Mouse (Mus musculus) fibroblast of lung, adult 2 months (primary cell): Measurements from ENCODE around the gene Cc2d2b.

Experiments used
- DNase-seq: peaks from one replicate; pipeline ENCODE4 v3.0.0-alpha.2; 2011; ENCODE audit warnings: low read depth

Cc2d2b gene

DNA sequence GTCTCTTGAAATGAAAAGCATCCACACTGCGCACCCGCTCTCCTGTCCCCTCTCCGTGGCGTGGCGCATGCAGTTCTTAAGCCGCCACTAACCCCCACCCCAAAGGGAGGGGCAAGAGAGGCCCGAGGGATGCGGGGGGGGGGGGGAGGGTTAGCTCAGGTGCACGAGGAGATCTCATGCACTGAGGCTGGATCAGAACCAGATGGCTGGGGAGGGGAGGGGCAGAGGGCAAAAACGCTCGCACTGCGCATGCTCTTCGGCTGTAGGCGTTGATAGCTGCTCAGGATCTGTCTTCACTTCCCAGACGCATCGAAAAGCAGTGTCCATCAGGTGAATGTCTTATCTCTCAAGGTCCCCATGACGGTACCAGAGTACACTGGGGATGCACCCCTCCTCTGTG, at the start of gene Cc2d2b:
Gene Cc2d2b (plus strand): TSS at position 195 of the 400 bp plus-strand sequence.
- no peak for DNase-seq

DNA sequence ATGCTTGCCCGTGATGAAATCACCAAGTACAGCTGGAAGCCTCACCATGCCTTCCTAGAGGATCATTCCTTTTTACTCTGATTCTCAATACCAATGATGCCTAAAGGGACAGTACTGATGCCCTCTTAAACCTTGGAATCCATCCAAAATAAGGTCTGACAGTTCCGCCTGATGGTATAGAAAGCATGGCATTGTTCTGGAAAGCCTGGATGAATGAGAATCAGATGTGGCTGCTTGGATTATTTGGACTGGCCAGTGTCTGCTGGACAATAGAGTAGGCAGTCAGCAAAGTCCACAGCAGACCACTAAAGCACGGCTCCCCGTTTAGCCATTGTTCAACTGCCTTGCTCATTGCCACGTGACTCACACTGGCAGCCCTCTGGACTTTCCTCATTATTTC, 48.7 kb upstream of the Cc2d2b start:
- DNase-seq = no peak

DNA sequence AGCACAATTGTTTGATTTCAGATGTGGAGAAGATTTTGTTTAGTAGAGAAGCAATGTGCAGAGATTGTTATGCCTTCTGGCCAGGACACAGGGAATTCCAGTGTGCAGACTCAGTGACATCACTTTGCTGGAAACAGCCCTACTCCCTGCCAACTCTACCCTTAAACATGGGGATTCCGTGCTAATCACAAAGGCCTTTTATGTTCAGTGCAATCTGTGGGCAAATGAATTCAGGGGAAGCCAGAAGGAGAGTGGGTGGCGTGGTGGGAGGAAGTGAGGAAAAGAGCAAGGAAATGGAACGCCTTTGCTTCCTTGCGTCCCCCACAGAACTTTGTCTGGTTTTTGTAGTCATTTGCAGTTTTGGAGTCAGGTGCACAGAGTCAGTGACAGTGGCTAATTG, 46.1 kb upstream of the Cc2d2b start:
- no peak for DNase-seq

DNA sequence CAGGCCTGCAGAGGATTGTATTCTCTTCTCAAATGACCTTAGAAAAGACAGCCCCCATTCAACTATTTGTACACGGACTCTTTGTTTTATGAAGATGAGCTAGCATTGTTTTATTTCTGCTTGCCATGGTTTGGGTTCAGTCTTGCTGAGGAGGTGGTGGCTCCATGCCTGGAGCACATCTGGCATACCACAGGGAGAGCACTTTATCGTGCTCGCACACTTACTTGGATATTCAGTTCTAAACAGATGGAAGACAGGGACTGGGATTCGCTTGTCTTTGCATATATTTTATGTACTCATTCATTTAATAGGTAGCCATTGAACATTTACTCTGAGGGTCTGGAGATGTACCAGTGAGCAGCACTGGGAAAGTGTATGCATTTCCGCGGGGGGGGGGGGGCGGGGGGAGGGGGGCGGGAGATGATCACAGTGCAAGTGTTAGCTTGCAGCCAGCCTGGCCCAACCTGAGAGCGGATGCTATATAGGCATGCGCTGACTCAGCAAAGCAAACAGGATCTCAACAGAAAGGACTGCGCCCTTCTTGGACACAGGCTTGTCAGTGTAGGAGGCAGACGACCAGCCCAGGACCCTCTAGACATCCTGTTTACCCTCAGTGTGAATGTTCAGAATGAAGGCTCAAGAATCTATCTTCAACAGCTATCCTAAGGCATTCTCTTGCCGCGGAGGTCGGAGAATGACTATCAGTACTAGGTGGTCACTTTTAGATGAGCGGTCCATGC, 35.5 kb upstream of the Cc2d2b start:
- no peak for DNase-seq

DNA sequence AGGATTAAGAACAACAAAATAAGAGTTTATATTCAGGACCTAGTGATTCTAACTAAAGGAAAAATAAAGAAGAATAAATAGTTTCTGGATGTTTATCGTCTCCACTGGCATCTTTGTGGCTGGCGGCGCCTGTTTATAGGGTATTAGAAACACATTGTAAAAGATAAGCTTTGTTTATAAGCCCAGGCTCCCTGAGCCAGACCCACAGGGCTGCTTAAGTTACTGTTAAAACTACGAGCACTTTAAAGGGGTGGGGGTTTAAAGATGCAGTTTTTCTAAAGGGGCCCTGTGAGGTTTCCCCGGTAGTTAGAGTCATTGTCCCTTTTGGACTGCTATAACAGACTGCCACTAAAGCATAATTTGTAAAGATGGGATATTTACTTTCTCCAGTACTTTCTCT, 33.9 kb upstream of the Cc2d2b start:
- DNase-seq = no peak

DNA sequence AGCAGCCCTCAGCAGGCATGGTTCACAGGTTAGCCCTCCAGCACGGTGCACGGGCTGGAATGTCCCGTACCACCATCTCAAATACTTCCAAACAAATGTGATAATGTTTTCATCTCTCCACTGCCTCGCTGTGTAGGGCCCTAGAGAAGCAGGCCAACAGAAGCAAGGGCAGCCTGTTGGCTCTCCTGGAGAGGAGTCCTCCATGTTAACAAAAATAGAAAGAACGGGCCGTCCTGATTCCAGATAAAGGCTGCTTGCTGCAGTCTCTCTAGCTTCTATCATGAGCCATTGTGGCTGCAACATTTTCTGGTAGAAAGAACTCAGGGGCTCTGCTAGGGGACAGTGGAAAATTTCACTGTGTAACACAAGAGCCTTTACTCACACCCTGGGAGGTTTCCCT, 31.6 kb upstream of the Cc2d2b start:
- DNase-seq = no peak

DNA sequence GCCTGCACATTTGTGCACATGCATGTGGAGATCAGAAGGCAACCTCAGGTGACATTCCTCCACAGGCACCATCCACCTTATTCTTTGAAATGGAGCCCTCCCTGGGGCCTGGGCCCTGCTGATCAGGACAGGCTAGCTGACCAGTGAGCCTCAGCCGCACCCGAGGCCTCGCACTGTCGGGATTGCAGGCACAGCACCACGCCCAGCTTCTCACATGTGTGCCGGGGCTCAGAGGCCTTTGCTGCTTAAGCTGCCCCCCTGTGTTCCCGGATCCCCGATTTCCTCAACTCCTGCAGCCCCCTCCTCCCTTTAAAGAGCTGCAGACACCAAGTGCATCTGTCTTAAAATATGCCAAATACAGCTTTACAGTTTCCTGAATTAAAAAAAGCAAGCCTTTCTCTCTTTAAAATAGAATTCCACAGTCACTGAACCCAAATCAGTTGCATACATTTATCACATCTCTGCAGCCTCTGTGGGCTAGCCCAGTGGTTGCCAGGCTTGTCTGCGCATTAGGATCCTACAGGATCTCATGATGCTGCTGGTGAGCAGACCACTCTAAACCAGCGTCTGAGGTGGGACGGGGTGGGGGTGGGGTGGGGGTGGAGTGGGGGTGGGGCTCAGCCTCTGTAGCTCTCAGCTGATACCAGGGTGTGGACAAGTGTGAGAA, 29.0 kb upstream of the Cc2d2b start:
- DNase-seq = no peak

DNA sequence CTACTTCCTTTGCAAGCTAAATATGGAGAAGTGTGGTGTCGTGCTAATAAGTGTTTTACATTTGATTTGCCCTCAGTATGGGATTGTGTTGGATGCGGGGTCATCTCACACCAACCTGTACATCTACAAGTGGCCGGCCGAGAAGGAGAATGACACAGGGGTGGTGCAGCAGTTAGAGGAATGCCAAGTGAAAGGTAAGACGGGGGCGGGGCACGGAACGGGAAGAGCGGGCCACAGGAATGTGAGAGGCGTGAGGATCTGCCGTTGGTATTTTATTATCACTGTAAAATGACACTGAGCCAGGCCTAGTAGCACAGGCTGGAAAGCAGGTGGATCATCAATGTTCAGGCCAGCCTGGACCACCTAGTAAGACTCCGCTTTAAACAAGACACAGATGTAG, 28.2 kb upstream of the Cc2d2b start:
- DNase-seq = no peak

DNA sequence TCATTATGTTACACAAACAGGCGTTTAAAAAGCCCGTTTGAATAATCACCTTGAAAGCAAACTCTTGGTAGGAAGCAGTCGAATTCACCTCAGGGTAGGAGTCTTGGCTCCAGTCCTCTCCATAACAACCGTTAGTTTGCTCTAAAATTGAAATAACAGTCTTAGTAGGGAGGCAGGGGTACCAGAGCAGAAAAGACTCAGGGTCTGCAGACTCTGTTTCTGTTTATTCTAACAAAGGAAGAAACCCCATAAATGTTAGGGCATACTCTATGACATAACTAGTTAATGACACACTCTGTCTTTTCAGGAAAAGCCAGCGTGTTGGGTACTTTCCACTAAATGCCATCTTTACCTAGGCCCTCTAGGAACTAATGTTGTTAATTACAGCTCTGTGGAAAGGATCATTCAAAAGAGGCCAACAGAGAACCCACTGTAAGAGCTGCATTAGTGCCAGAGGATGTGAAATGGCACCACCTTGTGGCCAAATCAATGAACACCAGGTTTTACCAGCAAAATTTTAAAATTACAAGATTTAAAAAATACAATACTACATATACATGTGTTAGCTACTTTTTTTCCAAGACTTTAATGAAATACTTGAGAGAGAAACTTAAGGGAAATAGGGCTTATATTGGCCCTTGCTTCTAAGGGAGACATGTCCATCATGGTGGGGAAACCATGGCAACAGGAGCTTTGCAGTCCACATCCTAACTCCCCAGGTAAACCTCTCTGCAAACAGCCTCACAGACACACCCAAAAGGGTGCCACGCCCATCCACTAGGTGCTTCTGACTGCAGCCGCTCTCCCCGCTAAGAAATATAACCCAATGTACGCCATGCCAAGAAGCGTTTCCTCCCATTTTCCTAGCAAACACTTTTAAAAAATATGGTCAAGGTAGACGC, 26.2 kb upstream of the Cc2d2b start:
- peak; percentile 27 for DNase-seq

DNA sequence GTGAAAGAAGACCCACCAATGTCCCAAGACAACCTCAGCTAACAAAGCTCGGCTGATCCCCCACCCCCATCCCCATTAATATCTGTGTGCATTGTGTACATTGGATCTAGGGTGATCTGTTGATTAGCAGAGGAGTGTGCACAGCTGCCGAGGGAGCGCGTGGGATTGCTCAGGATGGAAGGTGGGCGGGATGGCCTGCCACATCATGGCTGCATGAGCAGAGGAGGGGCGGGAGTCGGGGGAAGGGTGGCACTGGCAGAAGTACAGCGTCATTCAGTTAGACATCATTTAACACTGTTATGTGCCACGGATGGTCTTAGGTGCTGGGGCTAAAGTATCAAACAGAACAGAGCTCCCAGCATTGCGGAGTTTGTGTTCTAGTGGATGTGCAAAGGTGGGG, 25.0 kb upstream of the Cc2d2b start:
- no peak for DNase-seq

DNA sequence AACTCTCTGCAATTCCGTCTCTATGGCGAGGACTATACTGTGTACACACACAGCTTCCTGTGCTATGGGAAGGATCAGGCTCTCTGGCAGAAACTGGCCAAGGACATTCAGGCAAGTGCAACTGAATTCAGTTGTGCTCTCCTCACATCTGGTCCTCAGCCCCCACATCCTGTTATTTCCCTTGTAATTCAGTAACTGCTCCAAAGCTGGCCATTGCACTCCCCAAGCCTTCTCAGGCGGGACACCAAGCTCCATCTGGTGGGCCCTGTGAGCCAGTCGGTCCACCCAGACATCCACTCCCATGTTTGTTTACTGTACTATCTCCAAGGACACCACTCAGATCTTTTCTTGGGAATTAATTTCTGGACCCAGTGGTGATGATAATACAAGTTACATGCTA, 22.4 kb upstream of the Cc2d2b start:
- no peak for DNase-seq

DNA sequence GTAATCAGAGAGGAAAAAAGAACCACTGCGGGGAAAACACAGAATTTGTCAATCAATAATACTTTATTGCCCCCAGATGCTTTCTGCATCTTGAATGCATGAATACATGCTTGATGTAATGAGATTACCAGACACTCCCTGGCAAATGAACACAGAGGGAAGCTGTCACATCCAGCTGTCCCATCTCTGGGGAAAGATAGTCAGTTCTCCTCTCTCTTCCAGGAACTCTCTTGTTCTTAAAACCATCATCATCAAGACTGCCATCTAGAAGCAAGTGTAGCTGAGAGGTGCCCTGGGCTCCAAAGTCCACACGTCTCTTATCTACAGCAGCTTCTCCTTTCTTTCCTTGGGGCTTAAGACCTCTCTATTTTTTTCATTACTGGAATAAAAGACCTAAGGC, 21.9 kb upstream of the Cc2d2b start:
- no peak for DNase-seq

DNA sequence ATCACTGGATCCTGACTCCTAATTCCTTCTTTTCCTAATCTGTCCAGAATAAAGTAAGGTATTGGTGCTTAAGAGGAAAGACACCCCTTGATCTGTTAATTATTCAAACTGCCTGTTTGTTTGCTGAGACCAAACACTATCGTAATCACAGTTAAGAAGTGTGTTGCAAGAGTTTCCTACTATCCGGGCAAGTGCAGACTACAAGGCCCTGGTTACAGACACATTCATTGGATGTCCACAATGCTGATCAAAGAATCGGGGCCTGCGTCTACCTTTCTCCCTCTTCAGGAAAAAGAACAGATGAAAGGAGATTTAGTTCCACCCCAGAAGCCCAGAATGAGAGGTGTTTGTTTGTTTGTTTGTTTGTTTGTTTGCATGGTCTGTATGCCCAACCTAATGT, 20.3 kb upstream of the Cc2d2b start:
- DNase-seq = no peak

DNA sequence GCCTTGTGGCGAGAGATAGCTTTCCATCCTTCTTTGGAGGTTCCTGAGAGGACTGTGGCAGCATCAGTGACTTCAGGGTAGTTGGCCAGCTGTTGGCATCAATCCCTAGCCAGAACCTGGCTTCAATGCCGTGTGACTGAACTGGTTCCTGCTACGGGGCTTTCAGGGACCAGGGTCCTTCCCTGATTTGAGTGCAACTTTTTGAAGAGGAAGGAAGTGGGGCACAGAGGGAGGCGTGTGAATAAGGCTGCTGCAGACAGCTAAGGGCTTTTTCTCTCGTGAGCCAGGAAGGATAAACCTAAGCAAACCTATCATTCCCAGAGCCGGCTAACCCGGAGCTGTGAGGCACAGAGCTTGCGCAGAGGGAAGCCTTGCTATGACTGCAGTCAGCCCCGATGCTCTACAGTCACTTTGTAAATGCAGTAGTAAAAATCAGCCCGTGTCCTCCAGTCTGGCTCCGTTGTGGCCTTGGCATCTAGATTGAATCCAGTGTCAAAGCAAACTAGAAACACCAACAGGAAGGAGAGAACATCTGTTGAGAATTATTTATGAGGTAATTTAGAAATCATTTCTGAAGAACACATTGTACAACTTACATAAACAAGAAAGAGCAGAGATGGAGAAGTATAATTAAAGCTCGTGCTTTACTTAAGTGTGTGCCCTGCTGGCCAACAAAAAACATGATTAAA, 19.7 kb upstream of the Cc2d2b start:
- no peak for DNase-seq

DNA sequence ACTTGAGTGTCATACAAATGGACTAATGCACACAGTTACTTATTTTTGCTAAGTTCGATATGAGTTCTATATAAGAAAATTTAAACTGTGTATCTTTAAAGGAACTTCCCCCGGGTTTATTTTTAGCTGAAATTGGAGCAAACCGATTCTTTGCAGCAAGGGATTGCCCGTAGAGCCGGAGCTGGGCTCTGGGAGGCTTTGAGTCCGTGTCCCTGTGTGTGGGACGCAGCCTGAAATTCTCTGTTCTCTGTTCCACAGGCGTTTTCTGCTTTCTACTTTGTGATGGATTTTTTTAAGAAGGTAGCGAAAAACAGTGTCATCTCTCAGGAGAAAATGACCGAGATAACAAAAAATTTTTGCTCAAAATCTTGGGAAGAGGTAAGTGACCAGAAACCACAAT, 15.1 kb upstream of the Cc2d2b start:
- DNase-seq = no peak

DNA sequence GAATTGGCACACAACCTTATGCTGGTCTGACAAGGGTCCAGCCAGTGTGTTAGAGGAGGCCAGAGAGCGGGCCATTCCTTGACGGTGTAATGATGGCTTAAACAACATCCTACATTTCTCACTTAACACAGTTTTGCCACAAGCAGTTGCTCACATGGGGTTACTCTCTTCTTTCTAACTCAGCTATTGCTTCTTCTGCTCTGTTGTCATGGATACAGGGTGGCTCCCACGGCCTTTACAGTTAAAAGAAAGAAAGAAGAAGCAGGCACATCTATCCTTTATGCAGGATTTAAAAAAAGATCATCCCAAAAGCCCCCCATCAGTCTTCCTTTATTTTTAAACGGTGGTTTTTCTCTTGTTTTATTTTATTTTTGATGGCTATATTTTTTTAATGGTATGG, 14.7 kb upstream of the Cc2d2b start:
- no peak for DNase-seq

DNA sequence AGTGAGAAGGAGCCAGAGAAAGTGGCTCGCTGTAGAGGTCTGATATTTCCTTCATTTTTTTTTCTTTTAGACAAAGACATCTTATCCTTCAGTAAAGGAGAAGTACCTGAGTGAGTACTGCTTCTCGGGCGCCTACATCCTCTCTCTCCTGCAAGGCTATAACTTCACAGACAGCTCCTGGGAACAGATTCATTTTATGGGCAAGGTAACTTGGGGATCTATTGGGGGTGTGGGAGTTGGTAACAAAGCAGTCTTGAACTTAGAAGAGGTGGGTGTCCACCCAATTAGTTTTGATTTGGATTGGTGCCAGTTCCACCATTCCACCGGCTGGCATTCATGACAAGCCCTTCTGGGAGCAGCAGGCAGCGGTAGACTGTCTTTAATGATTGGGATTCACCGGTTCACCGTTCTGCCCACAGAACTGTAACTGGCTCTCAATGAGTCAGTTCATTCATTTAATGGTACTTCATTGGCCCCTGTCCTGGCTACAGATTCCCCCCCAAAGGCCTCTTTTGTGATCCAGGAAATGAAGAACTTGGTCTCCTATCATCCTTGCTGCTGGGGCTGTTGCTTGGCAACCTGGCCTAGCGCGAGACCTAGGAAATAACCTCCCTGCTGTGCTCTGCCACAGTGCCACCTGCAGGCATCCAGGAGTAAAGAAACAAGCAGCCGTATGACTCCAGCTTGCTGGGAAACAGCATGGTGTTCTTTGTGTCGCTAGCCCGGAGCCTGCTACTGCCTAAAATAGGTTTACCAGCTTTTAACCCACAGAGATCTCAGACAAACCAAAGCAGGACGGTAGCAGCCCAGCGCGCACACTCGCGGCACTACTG, 11.7 kb upstream of the Cc2d2b start:
- DNase-seq = peak; percentile 68

DNA sequence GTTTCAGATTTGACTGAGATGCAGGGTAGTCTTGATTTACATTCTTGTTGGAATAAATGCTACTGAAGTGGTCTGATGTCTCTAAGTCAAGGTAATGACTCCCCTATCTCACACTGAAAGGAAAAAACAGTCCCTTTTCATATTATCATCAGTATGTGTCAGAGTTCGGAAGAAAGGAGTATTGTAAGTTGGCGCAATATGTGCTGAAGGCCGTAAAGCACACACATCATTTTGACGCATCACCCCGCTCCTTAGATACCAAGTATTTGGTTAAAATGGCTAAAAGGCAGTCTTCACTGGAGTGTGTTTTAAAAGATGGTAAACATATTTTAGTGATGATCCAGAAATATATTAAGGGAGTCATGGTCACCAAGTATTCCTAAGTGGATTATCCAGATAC, 10.9 kb upstream of the Cc2d2b start:
- DNase-seq = no peak

DNA sequence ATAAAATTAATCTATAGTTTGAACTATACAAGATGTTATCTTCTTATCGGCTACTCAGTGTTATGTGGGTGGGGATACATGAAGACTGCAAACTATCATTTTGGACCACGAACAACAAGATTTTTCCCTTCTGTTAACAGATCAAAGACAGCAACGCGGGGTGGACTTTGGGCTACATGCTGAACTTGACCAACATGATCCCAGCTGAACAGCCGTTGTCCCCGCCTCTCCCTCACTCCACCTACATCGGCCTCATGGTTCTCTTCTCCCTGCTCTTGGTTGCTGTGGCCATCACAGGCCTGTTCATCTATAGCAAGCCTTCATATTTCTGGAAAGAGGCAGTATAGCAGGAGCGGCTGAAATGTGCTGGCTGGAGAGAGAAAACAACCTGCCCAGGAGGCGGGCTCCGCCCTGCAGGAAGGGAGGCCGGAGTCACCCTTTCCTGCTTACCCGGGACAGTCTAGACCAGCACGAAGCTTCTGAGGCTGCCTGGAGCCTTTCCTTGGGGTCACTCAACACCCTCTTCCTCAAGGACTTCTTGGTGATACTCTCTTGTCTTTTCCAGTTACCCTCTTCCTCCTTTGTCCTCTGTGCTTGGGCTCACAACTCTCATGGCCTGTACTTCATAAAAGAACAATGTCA, 9.7 kb upstream of the Cc2d2b start:
- no peak for DNase-seq

DNA sequence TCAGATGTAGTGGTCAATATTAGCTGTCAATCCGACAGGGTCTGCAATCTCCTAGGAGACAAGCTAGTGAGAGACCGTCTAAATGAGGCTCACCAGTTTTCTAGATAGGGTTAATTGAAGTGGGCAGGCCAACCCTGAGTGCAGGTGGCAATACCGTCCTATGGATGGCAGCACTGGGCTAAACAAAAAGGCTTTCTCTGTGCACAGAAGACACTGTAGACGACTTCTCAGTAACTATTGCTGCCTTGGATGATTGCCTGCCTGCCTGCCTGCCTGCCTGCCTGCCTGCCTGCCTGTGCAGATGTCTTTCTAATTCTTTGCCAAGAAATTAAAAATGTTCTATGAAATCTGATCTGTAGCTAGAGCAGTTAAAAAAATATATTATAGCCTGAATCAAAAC, 1.9 kb upstream of the Cc2d2b start:
- DNase-seq = no peak

DNA sequence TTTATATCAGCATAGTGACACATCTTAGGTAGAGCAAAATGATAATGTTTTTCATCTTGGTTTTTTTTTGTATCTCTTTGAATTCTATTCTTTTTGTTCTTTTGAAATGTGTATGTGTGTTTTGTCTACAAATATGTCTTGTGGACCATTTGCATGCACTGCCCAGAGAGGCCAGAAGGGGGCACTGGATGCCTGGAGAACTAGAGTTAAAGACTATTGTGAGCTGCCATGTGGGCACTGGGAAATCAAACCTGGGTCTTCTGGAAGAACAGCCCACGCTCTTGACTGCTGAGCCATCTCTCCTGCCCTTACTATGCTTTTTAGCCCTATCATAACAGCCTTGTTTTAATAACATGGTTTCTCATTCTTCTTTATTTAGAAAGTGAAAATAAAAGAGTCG, 5.8 kb downstream of the Cc2d2b start:
- no peak for DNase-seq
